Mouse (Mus musculus) forebrain, embryonic 15.5 days (tissue): ENCODE results near the gene Gm37240. TPM values are rescaled to one million over a fixed set of nuclear protein-coding genes. Genes with fewer than 3 reads are reported as not detected.
"Not testable (repeated sequence)": the region's sequence is repeated elsewhere in the genome, so short reads cannot be mapped to it uniquely, and the experiment has no call there.

Experiments used
- ATAC-seq: fragments of 200-750 bp; cut with Nextera tagmentation; replicated peaks from 2 replicates; pipeline ENCODE4 v1.8.0; 2017; ENCODE audit warnings: mild to moderate bottlenecking, moderate TSS enrichment, moderate library complexity
- H3K27ac ChIP-seq: fragments of 300-500 bp; sonication (generic); replicated peaks from 2 replicates; pipeline ENCODE4 v1.5.1; 2015; ENCODE audit warnings: mild to moderate bottlenecking, inconsistent platforms
- H3K27me3 ChIP-seq: fragments of 300-500 bp; sonication (generic); 2 replicates; pipeline ENCODE4 v1.6.1; 2015; ENCODE audit warnings: inconsistent platforms
- H3K36me3 ChIP-seq: fragments of 300-500 bp; sonication (generic); 2 replicates; pipeline ENCODE4 v1.6.1; 2015; ENCODE audit warnings: mild to moderate bottlenecking, inconsistent platforms
- H3K4me1 ChIP-seq: fragments of 300-500 bp; sonication (generic); 2 replicates; pipeline ENCODE4 v1.6.1; 2015; ENCODE audit warnings: inconsistent platforms
- H3K4me2 ChIP-seq: fragments of 300-500 bp; sonication (generic); replicated peaks from 2 replicates; pipeline ENCODE4 v1.6.1; 2015; ENCODE audit warnings: mild to moderate bottlenecking, inconsistent platforms
- H3K4me3 ChIP-seq: fragments of 300-500 bp; sonication (generic); 2 replicates; pipeline ENCODE4 v1.5.1; 2015; ENCODE audit warnings: mild to moderate bottlenecking, inconsistent platforms
- H3K9ac ChIP-seq: fragments of 300-500 bp; sonication (generic); replicated peaks from 2 replicates; pipeline ENCODE4 v1.6.1; 2015; ENCODE audit warnings: mild to moderate bottlenecking, inconsistent platforms
- H3K9me3 ChIP-seq: fragments of 300-500 bp; sonication (generic); 2 replicates; pipeline ENCODE4 v1.6.1; 2016; ENCODE audit warnings: inconsistent platforms
- WGBS: fragments of 180-500 bp; shearing (Covaris S2); methylation state at CpG from one replicate; pipeline ENCODE4 v1.1.7; 2015; ENCODE audit warnings: mixed read lengths; 5-methylcytosine and 5-hydroxymethylcytosine counted together
- polyA plus RNA-seq: library from polyadenylated mRNA; unstranded; fragments of >200 nt; fragmentation: Nextera tagmentation; extraction: Ambion mirVana; gene quantifications from 2 replicates; pipeline ENCODE4 v1.2.1, GENCODE M21; 2015

Gm37240 gene
- polyA plus RNA-seq, 1 experiment from 2014 or later = 2.2 TPM

DNA sequence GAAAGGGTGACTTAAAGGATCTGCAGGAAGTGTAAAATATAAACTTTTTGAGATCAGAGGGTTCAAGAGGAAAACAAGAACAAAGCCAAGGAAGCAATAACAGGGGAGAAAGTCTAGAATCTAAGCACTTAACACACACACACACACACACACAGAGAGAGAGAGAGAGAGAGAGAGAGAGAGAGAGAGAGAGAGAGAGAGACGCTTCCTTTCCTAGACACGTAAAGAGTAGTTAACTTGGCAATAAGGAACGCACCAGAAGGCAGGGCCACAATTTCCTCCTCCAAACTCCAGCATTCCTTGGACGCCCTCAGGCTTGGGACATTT, 1305.7 kb downstream of the Gm37240 start:
- Histone ChIP-seq H3K36me3 (no peaks in the 10 kb centered on the region), H3K27ac (peak overlapping the region; percentile 89), H3K9me3 (no peaks in the 10 kb centered on the region), H3K4me3 (peak overlapping the region; percentile 85), H3K27me3 (no peaks in the 10 kb centered on the region), H3K9ac (peak overlapping the region; percentile 79), H3K4me1 (peaks cover 37% of the 10 kb centered on the region), H3K4me2 (peak overlapping the region; percentile 89)
- no peak for ATAC-seq
- 0% methylated on average over 4 of the region's 4 CpGs for WGBS

DNA sequence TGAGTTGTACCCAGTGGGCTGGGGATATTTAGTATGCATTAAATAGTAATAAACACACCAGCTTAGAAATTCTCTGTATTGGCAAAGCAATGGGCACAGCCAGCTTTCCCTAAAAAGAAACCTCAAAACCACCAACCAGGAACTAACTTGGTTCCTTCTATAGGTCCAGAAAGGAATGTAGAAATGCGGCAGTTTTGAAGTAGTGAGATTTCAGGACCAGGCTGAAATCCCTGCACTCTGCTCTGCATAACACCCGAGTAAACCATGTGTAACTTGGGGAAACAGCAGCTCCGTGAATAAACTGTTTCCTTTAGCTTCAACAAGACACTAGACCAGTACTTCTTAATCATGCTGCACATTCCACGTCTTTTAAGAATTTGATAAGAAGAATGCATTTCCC, 1306.6 kb downstream of the Gm37240 start:
- no peak overlapping the region for H3K27ac ChIP-seq
- H3K27me3 ChIP-seq = no peaks in the 10 kb centered on the region
- peaks cover 37% of the 10 kb centered on the region for H3K4me1 ChIP-seq
- WGBS = 70% methylated on average over 4 of the region's 4 CpGs
- no peaks in the 10 kb centered on the region for H3K9me3 ChIP-seq
- ATAC-seq = no peak
- H3K36me3 ChIP-seq = no peaks in the 10 kb centered on the region
- H3K4me3 ChIP-seq = no peak overlapping the region
- H3K4me2 ChIP-seq = no peak overlapping the region; the same call in 1 of the 2 replicates
- H3K9ac ChIP-seq = no peak overlapping the region

DNA sequence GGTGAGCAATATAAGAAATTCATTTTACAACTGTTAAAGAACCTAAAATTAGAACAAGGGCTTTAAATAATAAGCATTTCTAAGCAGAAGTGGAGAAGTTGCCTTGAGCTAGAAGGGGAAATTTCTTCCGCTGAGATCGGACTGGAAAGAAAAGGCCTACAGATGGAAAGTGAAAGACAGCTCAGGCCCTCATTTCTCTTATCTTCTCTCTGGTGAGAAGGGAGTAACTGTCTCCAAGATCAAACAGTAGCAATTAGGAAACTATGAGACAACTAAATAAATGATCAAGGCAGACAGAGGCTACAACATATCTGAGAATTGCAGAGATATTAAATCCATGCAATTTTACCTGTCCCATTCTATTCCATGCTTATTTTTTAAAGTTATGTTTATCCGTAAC, 1316.8 kb downstream of the Gm37240 start:
- Histone ChIP-seq H3K36me3 (no peaks in the 10 kb centered on the region), H3K4me3 (no peak overlapping the region), H3K4me1 (peaks cover 6% of the 10 kb centered on the region), H3K4me2 (no peak overlapping the region), H3K27me3 (no peaks in the 10 kb centered on the region), H3K27ac (no peak overlapping the region), H3K9ac (no peak overlapping the region), H3K9me3 (no peaks in the 10 kb centered on the region)
- WGBS = 88% methylated on average over 3 of the region's 3 CpGs
- no peak for ATAC-seq

- Histone ChIP-seq H3K36me3 (no peaks in the 10 kb centered on the region), H3K27ac (no peak overlapping the region), H3K4me2 (no peak overlapping the region), H3K4me3 (no peak overlapping the region), H3K27me3 (no peaks in the 10 kb centered on the region), H3K4me1 (peaks cover 6% of the 10 kb centered on the region), H3K9ac (no peak overlapping the region), H3K9me3 (no peaks in the 10 kb centered on the region)
- 87% methylated on average over 6 of the region's 6 CpGs for WGBS
- no peak for ATAC-seq
Measured at GRCm38 (mm10) chr3:84569587-84569986, 1317.7 kb downstream of the Gm37240 start.

- Histone ChIP-seq H3K4me1 (peaks cover 6% of the 10 kb centered on the region), H3K27me3 (no peaks in the 10 kb centered on the region), H3K36me3 (no peaks in the 10 kb centered on the region), H3K9ac (no peak overlapping the region), H3K9me3 (no peaks in the 10 kb centered on the region), H3K27ac (no peak overlapping the region), H3K4me3 (no peak overlapping the region), H3K4me2 (no peak overlapping the region)
- no peak for ATAC-seq
- 74% methylated on average over 6 of the region's 6 CpGs for WGBS
Measured at GRCm38 (mm10) chr3:84568540-84568939, 1318.8 kb downstream of the Gm37240 start.

GRCm38 (mm10) chr3:84563415-84563814, 1323.9 kb downstream of the Gm37240 start:
- Histone ChIP-seq H3K27me3 (no peaks in the 10 kb centered on the region), H3K36me3 (no peaks in the 10 kb centered on the region), H3K9ac (no peak overlapping the region), H3K9me3 (no peaks in the 10 kb centered on the region), H3K4me1 (no peaks in the 10 kb centered on the region), H3K27ac (no peak overlapping the region), H3K4me3 (no peak overlapping the region), H3K4me2 (no peak overlapping the region)
- ATAC-seq = no peak
- 92% methylated on average over 4 of the region's 4 CpGs for WGBS

GRCm38 (mm10) chr3:84562911-84563310, 1324.4 kb downstream of the Gm37240 start:
- 100% methylated on average over 2 of the region's 2 CpGs for WGBS
- not testable (repeated sequence) for H3K27me3 ChIP-seq, H3K4me2 ChIP-seq, ATAC-seq, H3K9me3 ChIP-seq, H3K4me1 ChIP-seq, H3K4me3 ChIP-seq, H3K27ac ChIP-seq, H3K36me3 ChIP-seq, H3K9ac ChIP-seq

GRCm38 (mm10) chr3:84558301-84558700, 1329.0 kb downstream of the Gm37240 start:
- no peak overlapping the region for H3K27ac ChIP-seq
- no peak overlapping the region for H3K4me3 ChIP-seq
- H3K9ac ChIP-seq = no peak overlapping the region
- WGBS = 91% methylated on average over 3 of the region's 3 CpGs
- ATAC-seq = no peak
- H3K4me1 ChIP-seq = no peaks in the 10 kb centered on the region
- no peaks in the 10 kb centered on the region for H3K27me3 ChIP-seq
- no peak overlapping the region for H3K4me2 ChIP-seq
- H3K9me3 ChIP-seq = no peaks in the 10 kb centered on the region
- no peaks in the 10 kb centered on the region for H3K36me3 ChIP-seq

GRCm38 (mm10) chr3:84555780-84556179, 1331.5 kb downstream of the Gm37240 start:
- ATAC-seq = no peak
- no peaks in the 10 kb centered on the region for H3K9me3 ChIP-seq
- H3K4me1 ChIP-seq = no peaks in the 10 kb centered on the region
- H3K4me2 ChIP-seq = no peak overlapping the region
- H3K36me3 ChIP-seq = no peaks in the 10 kb centered on the region
- H3K9ac ChIP-seq = no peak overlapping the region
- no peak overlapping the region for H3K27ac ChIP-seq
- H3K27me3 ChIP-seq = no peaks in the 10 kb centered on the region
- whole genome bisulfite sequencing = 89% methylated on average over 3 of the region's 3 CpGs
- no peak overlapping the region for H3K4me3 ChIP-seq

DNA sequence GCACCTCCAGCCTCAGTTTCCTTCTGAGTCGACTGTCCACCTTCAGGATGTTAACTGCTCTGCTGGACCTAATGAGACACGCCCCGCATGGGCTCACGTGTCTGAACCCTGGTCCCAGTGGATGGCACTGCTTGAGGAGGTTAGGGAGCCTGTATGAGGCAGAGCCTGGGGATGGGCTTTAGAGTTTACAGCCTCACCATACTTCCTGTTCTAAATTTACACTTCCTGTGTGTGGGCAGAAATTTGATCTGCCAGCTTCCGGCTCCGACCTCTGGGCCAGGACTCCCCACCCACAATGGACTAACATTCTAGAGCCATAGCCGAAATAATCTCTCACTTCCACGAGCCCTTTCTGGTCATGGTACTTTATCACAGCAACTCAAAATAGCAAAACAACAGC, 1340.1 kb downstream of the Gm37240 start:
- Histone ChIP-seq H3K27me3 (no peaks in the 10 kb centered on the region), H3K4me1 (no peaks in the 10 kb centered on the region), H3K4me3 (no peak overlapping the region), H3K27ac (no peak overlapping the region), H3K4me2 (no peak overlapping the region), H3K36me3 (no peaks in the 10 kb centered on the region), H3K9me3 (no peaks in the 10 kb centered on the region), H3K9ac (no peak overlapping the region)
- ATAC-seq = no peak
- WGBS = 79% methylated on average over 8 of the region's 8 CpGs

DNA sequence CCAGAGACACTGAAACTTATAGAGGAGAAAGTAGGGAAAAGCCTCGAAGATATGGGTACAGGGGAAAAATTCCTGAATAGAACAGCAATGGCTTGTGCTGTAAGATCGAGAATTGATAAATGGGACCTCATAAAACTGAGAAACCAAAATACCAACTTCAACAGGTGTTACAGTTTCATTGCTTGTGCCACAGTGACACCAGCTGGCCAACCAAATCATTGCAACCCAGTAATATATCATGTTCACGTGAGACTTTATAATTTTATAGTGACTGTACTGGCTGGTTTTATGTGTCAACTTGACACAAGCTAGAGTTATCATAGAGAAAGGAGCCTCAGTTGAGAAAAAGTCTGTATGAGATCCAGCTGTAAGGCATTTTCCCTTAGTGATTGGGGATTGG, 1344.9 kb downstream of the Gm37240 start:
- WGBS = 15% methylated on average over 3 of the region's 3 CpGs
- H3K36me3 ChIP-seq, H3K4me2 ChIP-seq, H3K27ac ChIP-seq, ATAC-seq, H3K4me3 ChIP-seq, H3K27me3 ChIP-seq, H3K9me3 ChIP-seq, H3K4me1 ChIP-seq, H3K9ac ChIP-seq: not testable (repeated sequence)

- Histone ChIP-seq H3K9me3 (no peaks in the 10 kb centered on the region), H3K4me1 (no peaks in the 10 kb centered on the region), H3K27ac (no peak overlapping the region), H3K27me3 (no peaks in the 10 kb centered on the region), H3K4me3 (no peak overlapping the region), H3K4me2 (no peak overlapping the region), H3K9ac (no peak overlapping the region), H3K36me3 (no peaks in the 10 kb centered on the region)
- WGBS = 89% methylated on average over 1 of the region's 1 CpGs
- ATAC-seq = no peak
Measured at GRCm38 (mm10) chr3:84541881-84542280, 1345.4 kb downstream of the Gm37240 start.

- Histone ChIP-seq H3K27me3 (no peaks in the 10 kb centered on the region), H3K9ac (no peak overlapping the region), H3K27ac (no peak overlapping the region), H3K4me2 (no peak overlapping the region), H3K9me3 (no peaks in the 10 kb centered on the region), H3K36me3 (no peaks in the 10 kb centered on the region), H3K4me1 (no peaks in the 10 kb centered on the region), H3K4me3 (no peak overlapping the region)
- no peak for ATAC-seq
Measured at GRCm38 (mm10) chr3:84540640-84541039, 1346.7 kb downstream of the Gm37240 start.
